Mouse (Mus musculus) cerebellum, adult 2 months (tissue): ENCODE results near the gene Ankrd16. TPM values are rescaled to one million over a fixed set of nuclear protein-coding genes. Genes with fewer than 3 reads are reported as not detected.

Experiments
- DNase-seq, 2 experiments: peaks; one replicate each; pipeline ENCODE4 v3.0.0; 2021
- H3K27ac ChIP-seq: fragments of 200-500 bp; 2 replicates; pipeline ENCODE4 v1.5.1; 2012; ENCODE audit warnings: low read length, control low read depth, inconsistent platforms; ENCODE audit not compliant: insufficient read depth
- H3K27me3 ChIP-seq: fragments of 200-500 bp; 2 replicates; pipeline ENCODE4 v1.6.1; 2012; ENCODE audit warnings: inconsistent platforms, mild to moderate bottlenecking, low read length, moderate library complexity; ENCODE audit not compliant: control insufficient read depth, insufficient read depth
- H3K4me1 ChIP-seq: fragments of 200-500 bp; 2 replicates; pipeline ENCODE4 v1.6.1; 2011; ENCODE audit warnings: low read length; ENCODE audit not compliant: control insufficient read depth, insufficient read depth
- H3K4me3 ChIP-seq: fragments of 200-500 bp; replicated peaks from 2 replicates; pipeline ENCODE3; 2011; ENCODE audit warnings: mild to moderate bottlenecking, low read depth, low read length, control low read depth; ENCODE audit not compliant: insufficient read depth
- CTCF ChIP-seq: fragments of 200-500 bp; IDR thresholded peaks from 2 replicates; pipeline ENCODE4 v1.5.1; 2011; ENCODE audit warnings: low read depth, mild to moderate bottlenecking, control low read depth, low read length, moderate library complexity, borderline replicate concordance; ENCODE audit not compliant: insufficient read depth
- POLR2A ChIP-seq: fragments of 200-500 bp; IDR thresholded peaks from 2 replicates; pipeline ENCODE4 v1.6.1; 2011; ENCODE audit warnings: low read length, control low read depth, borderline replicate concordance; ENCODE audit not compliant: insufficient read depth
- WGBS: fragments of 180-500 bp; shearing (Covaris S2); methylation state at CpG from one replicate; pipeline ENCODE4 v1.1.7; 2018; 5-methylcytosine and 5-hydroxymethylcytosine counted together
- polyA plus RNA-seq: library from polyadenylated mRNA; depleted of rRNA; stranded (reverse); fragments of >200 nt; gene quantifications from 2 replicates; pipeline ENCODE4 v1.2.3, GENCODE M21; 2012

Gene Ankrd16
- polyA plus RNA-seq, 1 experiment, result 92.5 TPM

DNA sequence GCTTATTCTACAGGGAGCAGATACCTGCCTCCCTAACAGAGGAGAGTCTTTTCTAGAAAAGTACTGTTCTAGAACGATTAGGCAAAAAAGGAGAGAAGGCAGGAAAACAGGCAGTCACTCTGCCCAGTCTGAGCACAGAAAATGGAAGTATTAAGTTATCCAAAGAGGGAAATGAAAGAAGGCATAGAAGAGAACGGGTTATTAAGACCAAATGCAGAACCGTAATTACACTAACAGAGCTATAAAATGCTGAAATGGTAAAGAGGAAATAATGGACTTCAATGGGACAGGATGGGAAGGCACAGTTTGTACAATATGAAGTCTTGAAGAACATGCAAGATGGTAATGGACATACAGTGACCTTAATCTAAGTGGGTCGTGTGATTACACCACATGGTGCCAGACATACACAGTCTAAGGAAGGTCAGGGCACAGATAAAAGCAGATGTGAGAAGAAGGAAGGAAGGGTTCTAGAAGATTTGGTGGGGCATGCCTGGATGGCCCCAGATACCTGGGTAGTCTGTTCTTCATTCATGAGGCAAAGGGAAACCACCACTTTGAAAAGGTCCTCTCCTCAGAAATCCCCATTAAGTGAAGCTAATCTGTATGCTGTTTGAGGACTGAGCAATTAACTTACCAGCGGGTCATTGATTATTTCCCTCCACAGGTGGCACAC lies 11.1 kb upstream of the Ankrd16 start:
- Histone ChIP-seq H3K4me3 (no peak overlapping the region), H3K27ac (no peak overlapping the region), H3K4me1 (peaks cover 10% of the 10 kb centered on the region), H3K27me3 (no peaks in the 10 kb centered on the region)
- TF ChIP-seq POLR2A, result no peak
- TF ChIP-seq CTCF, result no peak
- 77% methylated on average over 5 of the region's 5 CpGs for WGBS
- no peak for DNase-seq

GRCm38 (mm10) chr2:11767161-11767545 lies 10.5 kb upstream of the Ankrd16 start:
- Histone ChIP-seq H3K4me3 (no peak overlapping the region), H3K27ac (no peak overlapping the region), H3K27me3 (no peaks in the 10 kb centered on the region), H3K4me1 (peaks cover 10% of the 10 kb centered on the region)
- TF ChIP-seq POLR2A, result no peak
- no peak for TF ChIP-seq CTCF
- 70% methylated on average over 10 of the region's 10 CpGs for WGBS
- DNase-seq, result peak; percentile 19 to 49

GRCm38 (mm10) chr2:11771701-11772100 lies 6.0 kb upstream of the Ankrd16 start:
- DNase-seq, result no peak
- TF ChIP-seq POLR2A, result no peak
- TF ChIP-seq CTCF, result no peak
- Histone ChIP-seq H3K4me3 (no peak overlapping the region), H3K27me3 (no peaks in the 10 kb centered on the region), H3K4me1 (peaks cover 3% of the 10 kb centered on the region), H3K27ac (no peak overlapping the region)
- WGBS, result 93% methylated on average over 4 of the region's 4 CpGs

GRCm38 (mm10) chr2:11772401-11772800 lies 5.3 kb upstream of the Ankrd16 start:
- TF ChIP-seq CTCF (no peak), POLR2A (no peak)
- Histone ChIP-seq H3K4me3 (no peak overlapping the region), H3K4me1 (peaks cover 1% of the 10 kb centered on the region; the same call in 1 of the 2 replicates), H3K27me3 (no peaks in the 10 kb centered on the region), H3K27ac (no peak overlapping the region)
- no peak for DNase-seq
- WGBS, result 87% methylated on average over 4 of the region's 4 CpGs

GRCm38 (mm10) chr2:11774426-11774825 lies 3.2 kb upstream of the Ankrd16 start:
- no peak overlapping the region for H3K4me3 ChIP-seq
- TF ChIP-seq CTCF, result no peak
- TF ChIP-seq POLR2A, result no peak
- no peaks in the 10 kb centered on the region for H3K27me3 ChIP-seq
- WGBS, result 93% methylated on average over 10 of the region's 10 CpGs
- peaks cover 1% of the 10 kb centered on the region; the same call in 1 of the 2 replicates for H3K4me1 ChIP-seq
- no peak overlapping the region for H3K27ac ChIP-seq
- no peak for DNase-seq

- H3K27me3 ChIP-seq, result no peaks in the 10 kb centered on the region
- no peak for DNase-seq
- H3K4me3 ChIP-seq, result no peak overlapping the region
- no peak for TF ChIP-seq CTCF
- no peak for TF ChIP-seq POLR2A
- H3K4me1 ChIP-seq, result peaks cover 4% of the 10 kb centered on the region; the same call in 1 of the 2 replicates
- WGBS, result 63% methylated on average over 5 of the region's 5 CpGs
- H3K27ac ChIP-seq, result no peak overlapping the region
Measured at GRCm38 (mm10) chr2:11775121-11775520, 2.6 kb upstream of the Ankrd16 start.

DNA sequence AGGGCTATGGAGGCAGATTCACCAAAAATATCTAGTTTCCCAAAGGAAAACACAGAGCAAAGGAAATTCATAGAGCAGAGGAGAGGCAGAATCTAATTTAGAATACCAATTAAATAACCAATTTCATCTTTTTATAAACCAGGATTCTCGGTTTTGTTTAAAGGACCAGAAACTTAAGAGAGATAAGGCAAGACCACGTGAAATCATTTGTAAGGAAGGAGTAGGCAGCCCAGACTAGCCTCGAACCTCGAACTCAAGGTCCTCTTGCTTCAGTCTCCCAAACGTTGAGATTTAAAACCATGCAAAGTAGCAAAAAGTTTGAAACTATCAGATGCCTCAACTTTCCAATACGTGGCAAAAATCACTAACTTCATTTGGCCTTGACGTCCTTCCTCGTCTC lies 1.3 kb upstream of the Ankrd16 start:
- 56% methylated on average over 8 of the region's 8 CpGs for WGBS

More for the DNA sequence above, 1.3 kb upstream of the Ankrd16 start:
- no peak for TF ChIP-seq POLR2A
- no peak for TF ChIP-seq CTCF
- Histone ChIP-seq H3K27me3 (no peaks in the 10 kb centered on the region), H3K4me1 (peaks cover 4% of the 10 kb centered on the region; the same call in 1 of the 2 replicates), H3K27ac (no peak overlapping the region), H3K4me3 (peak overlapping the region; percentile 70)
- no peak for DNase-seq
